Mouse (Mus musculus) CD4-positive helper T cell, adult 2 months (primary cell): ENCODE results near the gene Lrriq4.
"Not testable (repeated sequence)": the region's sequence is repeated elsewhere in the genome, so short reads cannot be mapped to it uniquely, and the experiment has no call there.

Experiments
- DNase-seq: peaks from one replicate; pipeline ENCODE4 v3.0.0-alpha.2; 2012; ENCODE audit warnings: low read depth, missing footprints, low spot score

The Lrriq4 gene

DNA sequence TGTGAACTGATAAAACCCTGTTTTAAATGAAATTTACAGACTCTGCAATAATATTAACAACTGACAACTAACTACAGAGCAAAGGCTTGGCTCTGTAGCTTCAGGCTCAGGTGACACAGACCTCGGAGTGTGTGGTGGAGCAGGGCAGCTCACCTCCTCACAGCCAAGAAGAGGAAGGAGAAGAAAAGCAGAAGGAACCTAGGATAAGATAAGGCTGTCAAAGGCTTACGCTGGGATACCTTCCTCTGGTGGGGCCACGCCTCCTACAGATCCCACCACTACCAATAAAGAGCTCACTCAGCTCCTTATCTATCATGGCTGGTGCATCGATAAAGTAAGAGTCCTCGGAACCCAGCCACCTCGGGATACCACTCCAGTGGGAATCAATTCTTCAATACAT lies 38.9 kb downstream of the Lrriq4 start:
- no peak for DNase-seq

DNA sequence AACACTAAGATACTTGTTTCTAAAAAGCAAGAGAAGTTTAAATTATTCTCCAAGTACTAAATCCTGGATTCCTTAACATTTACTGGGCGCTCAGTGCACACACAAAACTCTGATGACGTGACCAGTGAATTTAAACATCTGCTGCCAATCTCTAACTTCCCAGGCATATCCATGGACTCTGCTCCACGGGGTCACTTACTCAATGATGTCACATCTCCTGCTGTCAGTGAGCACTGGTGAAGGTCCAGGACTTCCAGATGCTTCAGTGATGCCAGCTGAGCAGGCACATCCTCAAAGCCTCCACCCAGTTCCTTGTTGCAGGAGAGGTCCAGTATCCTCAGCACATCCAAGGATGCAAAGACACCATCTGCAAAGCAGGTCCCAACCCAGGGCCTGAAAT lies 42.9 kb downstream of the Lrriq4 start:
- no peak for DNase-seq

DNA sequence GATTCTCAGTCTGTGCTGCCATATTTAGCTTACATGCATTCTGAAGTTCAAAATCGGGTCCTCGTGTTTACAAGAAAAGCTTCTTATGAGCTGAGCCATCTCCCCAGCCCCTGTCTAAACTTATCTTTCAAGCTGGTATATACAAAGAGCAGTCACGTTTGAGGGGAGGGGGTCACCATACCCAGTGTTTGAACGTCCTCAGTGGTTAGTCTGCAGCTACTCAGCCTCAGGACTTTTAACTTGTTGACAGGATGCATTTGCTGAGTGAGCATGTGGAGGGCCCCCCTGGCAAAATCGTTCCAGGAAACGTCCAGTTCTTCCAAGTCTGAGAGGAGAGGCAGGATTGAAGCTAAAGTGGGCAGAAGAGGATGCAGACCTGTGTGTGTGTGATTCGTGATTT lies 46.7 kb downstream of the Lrriq4 start:
- DNase-seq, result no peak

DNA sequence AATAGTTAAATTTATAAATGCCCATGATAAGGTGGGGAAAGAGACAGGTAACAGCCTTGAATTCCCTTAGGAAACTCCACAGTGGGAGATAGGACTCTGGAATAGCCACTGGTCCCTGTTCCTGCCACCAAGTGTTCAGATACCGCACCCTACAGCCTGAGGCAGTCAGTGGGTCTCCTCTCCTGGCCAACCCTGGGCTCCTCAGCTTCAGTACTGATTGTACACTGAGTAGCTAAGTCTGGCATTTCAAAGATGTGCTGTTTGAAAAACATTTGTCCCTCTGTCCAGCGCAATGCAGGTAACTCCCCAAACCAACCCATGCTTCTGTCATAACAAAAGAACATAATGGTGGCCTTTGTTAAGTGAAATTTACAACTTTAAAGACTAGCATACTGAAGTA lies 51.4 kb downstream of the Lrriq4 start:
- no peak for DNase-seq

DNA sequence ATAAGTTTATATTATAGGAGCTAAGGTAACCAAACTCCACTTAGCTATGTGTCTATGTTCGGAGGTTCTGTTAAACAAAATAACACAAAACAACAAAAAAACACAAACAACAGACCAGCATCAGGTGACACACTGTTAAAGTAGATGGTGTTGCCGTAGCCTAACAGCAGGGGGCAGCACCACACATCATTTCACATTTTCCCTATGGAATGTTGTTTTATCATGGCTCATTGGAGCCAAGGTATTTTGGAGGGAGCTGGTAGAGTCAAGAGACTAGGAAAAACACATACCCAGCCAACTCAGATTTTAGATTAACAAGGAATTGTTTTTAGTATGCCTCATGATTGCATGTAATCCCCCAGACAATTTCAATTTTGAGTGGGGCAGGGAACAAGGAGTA lies 52.0 kb downstream of the Lrriq4 start:
- peak; percentile 5 for DNase-seq

DNA sequence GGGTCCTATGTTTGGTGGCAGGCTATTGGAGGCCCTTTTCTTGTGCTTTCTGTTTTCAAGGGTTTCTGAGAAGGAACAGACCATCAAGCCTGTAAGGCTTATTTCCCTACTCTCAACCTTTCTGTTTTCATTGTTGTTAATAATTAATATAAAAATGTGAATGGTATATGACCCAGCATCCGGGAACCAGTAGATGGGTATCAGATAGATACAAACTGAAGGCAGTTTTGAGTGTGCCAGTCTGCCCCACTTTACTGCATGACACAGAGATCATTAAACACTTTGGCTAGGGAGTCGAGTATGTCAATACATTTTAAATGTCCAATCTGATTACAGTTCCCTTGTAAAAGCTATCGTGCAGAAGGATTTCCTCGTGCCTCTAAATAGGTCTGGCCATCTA lies 53.6 kb downstream of the Lrriq4 start:
- no peak for DNase-seq

DNA sequence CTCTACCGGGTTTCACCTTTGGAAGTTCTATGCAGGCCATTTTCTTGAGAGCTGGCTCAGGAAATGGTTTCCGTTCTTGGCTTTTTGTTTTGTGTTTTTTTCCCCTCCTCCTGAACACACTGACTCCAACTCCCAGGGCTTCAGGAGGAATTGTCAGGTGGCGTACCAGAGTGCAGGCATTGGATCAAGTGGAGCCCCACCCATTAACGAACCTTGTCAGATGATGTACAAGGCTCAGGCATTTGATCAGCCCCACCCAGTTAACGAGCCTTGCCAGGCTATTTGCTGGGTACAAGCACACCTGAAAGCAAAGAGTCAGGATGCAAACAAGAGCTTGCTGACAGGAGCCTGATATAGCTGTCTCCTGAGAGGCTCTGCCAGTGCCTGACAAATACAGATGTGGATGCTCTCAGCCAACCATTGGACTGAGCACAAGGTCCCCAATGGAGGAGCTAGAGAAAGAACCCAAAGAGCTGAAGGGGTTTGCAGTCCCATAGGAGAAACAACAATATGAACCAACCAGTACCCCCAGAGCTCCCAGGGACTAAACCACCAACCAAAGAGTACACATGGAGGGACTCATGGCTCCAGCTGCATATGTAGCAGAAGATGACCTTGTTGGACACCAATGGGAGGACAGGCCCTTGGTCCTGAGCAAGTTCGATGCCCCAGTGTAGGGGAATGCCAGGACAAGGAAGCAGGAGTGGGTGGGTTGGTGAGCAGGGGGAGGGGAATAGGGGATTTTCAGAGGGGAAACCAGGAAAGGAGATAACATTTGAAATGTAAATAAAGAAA lies 55.6 kb downstream of the Lrriq4 start, which contains the start of gene Lrrc31:
TSS of gene Lrrc31 (minus strand) at position 133 of the 795 bp plus-strand sequence.
- DNase-seq, result not testable (repeated sequence)

DNA sequence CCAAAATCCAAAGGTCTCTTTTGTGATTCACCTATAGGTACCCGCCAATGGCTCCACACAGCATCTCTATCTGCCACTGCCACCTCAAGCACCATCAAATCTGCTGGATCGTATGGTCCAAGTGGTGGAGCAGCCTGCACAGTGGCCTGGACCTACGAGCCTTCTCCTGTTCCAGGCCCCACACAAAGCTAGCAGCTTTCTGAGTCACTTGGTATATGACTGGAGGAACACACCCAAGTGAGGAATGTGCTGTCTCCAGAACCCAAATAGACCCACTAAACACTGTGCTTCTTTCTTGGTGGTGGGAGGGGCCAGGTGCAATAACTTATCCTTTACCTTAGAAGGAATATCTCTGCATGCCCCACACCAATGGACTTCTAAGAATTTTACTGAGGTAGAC lies 61.7 kb downstream of the Lrriq4 start:
- DNase-seq, result no peak

DNA sequence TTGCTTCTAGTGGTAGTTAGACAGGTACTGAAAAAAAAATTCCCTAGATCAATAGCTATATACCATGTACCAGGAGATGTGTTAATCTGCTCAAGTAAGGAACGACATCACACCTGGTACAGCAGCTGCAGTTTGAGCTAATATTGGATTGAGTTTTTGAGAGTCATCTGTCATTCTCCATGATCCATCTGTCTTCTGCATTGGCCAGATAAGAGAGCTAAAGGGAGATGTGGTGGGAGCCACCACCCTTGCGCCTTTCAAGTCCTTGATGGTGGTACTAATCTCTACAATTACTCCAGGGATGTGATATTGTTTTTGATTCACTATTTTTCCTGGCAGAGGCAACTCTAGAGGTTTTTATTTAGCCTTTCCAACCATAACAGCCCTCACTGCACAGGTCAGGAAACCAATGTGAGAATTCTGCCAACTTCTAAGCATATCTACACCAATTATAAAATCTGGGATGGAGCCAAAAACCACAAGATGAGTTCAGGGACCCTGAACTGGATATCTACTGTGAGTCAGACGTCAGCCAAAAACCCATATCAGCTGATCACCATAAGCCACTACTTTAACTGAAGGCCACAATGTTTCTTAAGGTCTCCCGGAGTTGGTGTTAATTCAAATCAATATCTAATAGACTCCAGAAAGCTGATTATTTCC lies 62.4 kb downstream of the Lrriq4 start:
- no peak for DNase-seq

DNA sequence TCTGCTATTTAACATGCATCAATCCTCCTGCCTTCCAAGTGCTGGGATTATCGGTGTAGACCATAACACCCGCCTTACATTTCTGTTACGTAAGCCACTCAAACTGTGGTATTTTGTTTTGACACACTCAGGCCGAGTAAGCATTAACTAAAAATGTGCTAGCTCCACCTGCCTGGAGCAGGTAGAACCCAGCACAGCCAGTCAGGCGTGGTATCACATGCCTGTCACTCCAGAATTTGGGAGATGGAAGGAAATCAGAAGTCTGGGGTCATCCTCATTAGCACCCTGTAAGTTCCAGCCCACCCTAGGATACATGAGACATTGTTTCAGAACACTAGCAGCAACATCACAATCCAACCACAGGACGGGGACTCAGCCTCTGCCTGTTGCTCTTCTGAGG lies 65.9 kb downstream of the Lrriq4 start:
- no peak for DNase-seq

DNA sequence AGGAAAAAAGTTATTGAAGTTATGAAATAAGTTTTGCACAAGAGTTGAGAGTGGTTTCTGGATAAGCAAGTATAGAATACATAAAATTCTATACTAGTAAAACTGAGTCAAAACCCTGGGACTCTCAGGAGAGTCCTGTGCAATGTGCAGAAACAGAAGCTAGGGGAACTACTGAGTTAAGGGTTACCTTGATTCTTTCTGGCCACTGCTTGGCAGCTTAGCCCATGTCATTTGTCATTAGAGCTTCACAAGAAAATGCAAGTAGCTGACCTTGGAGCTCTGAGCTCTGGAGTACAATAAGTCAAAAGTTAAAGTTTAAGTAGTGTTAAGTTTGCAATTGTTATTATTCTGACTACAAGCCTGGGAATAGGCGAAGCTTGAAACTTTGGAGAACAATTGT lies 69.0 kb downstream of the Lrriq4 start:
- DNase-seq, result no peak

DNA sequence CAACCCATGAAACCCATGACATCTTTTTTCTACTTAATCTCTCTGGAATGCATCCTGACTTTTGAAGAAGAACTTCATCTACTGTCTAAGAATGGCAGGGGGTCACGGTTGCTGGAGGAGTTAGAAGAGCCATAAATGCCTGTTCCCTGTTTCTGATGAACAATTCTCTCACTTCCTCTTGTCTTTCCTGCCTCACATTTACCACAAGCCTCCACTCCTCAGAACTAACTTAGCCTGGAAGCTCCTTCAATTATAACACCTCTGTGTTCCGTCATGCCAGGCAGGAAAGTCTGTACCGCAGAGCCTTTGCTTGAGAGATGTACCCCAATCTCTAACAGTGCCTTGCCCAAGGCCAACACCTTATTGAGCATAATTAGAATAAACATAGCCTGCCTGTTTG lies 74.3 kb downstream of the Lrriq4 start:
- no peak for DNase-seq
